Mouse (Mus musculus) mesoderm, embryonic 11.5 days (tissue): Measurements from ENCODE around the gene Fscn2.
"Not testable (repeated sequence)": the region's sequence is repeated elsewhere in the genome, so short reads cannot be mapped to it uniquely, and the experiment has no call there.

Source experiments
- DNase-seq: peaks from one replicate; pipeline ENCODE4 v3.0.0-alpha.2; 2012; ENCODE audit warnings: low read depth, low spot score

Fscn2 gene

GRCm38 (mm10) chr11:120399319-120399718 is 38.0 kb downstream of the Fscn2 start:
- no peak for DNase-seq

GRCm38 (mm10) chr11:120404814-120405213 is 43.5 kb downstream of the Fscn2 start:
- DNase-seq = no peak

- no peak for DNase-seq
These were observed 44.5 kb downstream of the Fscn2 start for GRCm38 (mm10) chr11:120405867-120406266.

GRCm38 (mm10) chr11:120406445-120406844 is 45.1 kb downstream of the Fscn2 start:
- DNase-seq = no peak

DNA sequence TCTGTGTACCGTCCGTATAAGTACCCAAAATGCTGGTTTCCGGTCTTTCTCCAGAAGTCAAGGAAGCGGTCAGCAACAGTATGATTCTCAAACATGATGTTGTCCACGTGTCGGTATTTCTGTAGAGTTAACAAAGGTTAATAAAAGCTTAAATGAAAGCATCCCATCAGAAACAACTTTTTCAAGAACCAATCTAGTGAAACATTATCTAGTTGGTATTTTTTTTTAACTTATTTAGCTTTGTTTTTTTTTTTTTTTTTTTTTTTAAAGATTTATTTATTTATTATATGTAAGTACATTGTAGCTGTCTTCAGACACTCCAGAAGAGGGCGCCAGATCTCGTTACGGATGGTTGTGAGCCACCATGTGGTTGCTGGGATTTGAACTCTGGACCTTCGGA is 52.3 kb downstream of the Fscn2 start:
- DNase-seq = not testable (repeated sequence)
